Mouse (Mus musculus) MEL (cell line): Measurements from ENCODE around the gene Myo3b.

Experiments used
- CTCF ChIP-seq, 3 experiments: IDR thresholded peaks in 2 of 3; conservative IDR thresholded peaks in 1 of 3; 2 replicates each; pipeline ENCODE4 v1.5.1; 2011 to 2012; ENCODE audit warnings: low read length in 3 of 3, low read depth in 2 of 3, mild to moderate bottlenecking in 2 of 3, improper control_type of control experiment in 1 of 3, inconsistent platforms in 1 of 3, mixed read lengths in 1 of 3, moderate library complexity in 1 of 3; ENCODE audit not compliant: control insufficient read depth in 1 of 3, insufficient read depth in 1 of 3, poor library complexity in 1 of 3, severe bottlenecking in 1 of 3
- E2F4 ChIP-seq: IDR thresholded peaks from 2 replicates; pipeline ENCODE4 v1.6.1; 2011; ENCODE audit warnings: low read depth, low read length, improper control_type of control experiment, borderline replicate concordance
- ETS1 ChIP-seq: IDR thresholded peaks from 2 replicates; pipeline ENCODE4 v1.6.1; 2012; ENCODE audit warnings: low read depth, mild to moderate bottlenecking, inconsistent platforms, low read length, improper control_type of control experiment, moderate library complexity
- HCFC1 ChIP-seq: IDR thresholded peaks from 2 replicates; pipeline ENCODE4 v1.6.1; 2012; ENCODE audit warnings: low read depth, mild to moderate bottlenecking, inconsistent platforms, low read length, improper control_type of control experiment, moderate library complexity
- MAX ChIP-seq: IDR thresholded peaks from 2 replicates; pipeline ENCODE4 v1.6.1; 2011; ENCODE audit warnings: low read length, improper control_type of control experiment
- MYB ChIP-seq: IDR thresholded peaks from 2 replicates; pipeline ENCODE4 v1.6.1; 2011; ENCODE audit warnings: mild to moderate bottlenecking, low read depth, low read length, improper control_type of control experiment
- MYC ChIP-seq: IDR thresholded peaks from 2 replicates; pipeline ENCODE4 v1.6.1; 2011; ENCODE audit warnings: low read depth, mild to moderate bottlenecking, low read length, improper control_type of control experiment, moderate library complexity
- NELFE ChIP-seq: IDR thresholded peaks from 2 replicates; pipeline ENCODE4 v1.6.1; 2011; ENCODE audit warnings: low read depth, low read length, improper control_type of control experiment
- POLR2A ChIP-seq, 2 experiments: IDR thresholded peaks; 2 replicates each; pipeline ENCODE4 v1.6.1; 2011 to 2012; ENCODE audit warnings: low read length in 2 of 2, mild to moderate bottlenecking in 2 of 2, control low read depth in 1 of 2, improper control_type of control experiment in 1 of 2, low read depth in 1 of 2, moderate library complexity in 1 of 2; ENCODE audit not compliant: control insufficient read depth in 1 of 2, insufficient read depth in 1 of 2, poor library complexity in 1 of 2
- SMC3 ChIP-seq: IDR thresholded peaks from 2 replicates; pipeline ENCODE4 v1.6.1; 2011; ENCODE audit warnings: low read depth, low read length, improper control_type of control experiment
- TAL1 ChIP-seq: IDR thresholded peaks from 2 replicates; pipeline ENCODE4 v1.6.1; 2012; ENCODE audit warnings: mild to moderate bottlenecking, inconsistent platforms, low read length, moderate library complexity, mixed read lengths
- TCF12 ChIP-seq: IDR thresholded peaks from 2 replicates; pipeline ENCODE4 v1.6.1; 2014; ENCODE audit warnings: low read depth, mild to moderate bottlenecking, inconsistent platforms, low read length, improper control_type of control experiment, moderate library complexity
- ZKSCAN1 ChIP-seq: IDR thresholded peaks from 2 replicates; pipeline ENCODE4 v1.6.1; 2012; ENCODE audit warnings: low read depth, mild to moderate bottlenecking, inconsistent platforms, low read length, improper control_type of control experiment, moderate library complexity

DNA sequence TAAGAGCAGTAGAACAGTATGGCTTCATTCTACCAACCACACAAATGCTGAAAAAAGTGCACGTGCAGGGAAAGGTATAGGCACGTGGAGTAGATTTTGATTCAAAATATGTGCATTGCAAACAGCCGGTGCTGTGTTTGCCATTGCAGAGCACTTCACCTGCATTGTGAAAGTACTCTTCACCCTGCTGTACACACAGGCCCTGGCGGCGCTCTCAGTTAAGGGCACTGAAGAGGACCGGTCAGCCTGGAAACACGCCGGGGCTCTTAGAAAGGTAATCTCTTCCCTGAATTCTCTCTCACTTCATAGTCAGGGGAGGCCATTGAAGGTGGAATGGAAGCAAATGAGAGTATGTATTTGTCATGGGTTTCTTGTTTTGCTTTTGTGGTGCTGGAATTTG is 26.0 kb upstream of the Myo3b start:
- no peak for TF ChIP-seq E2F4
- TF ChIP-seq MYB = no peak
- TF ChIP-seq CTCF (IDR thresholded peaks at IDR 0.05 in 2 of 3, conservative IDR thresholded peaks at IDR 0.05 in 1 of 3; ENCODE audit: control insufficient read depth in 1 of 3, insufficient read depth in 1 of 3, low read depth in 2 of 3, low read length in 3 of 3, poor library complexity in 1 of 3, severe bottlenecking in 1 of 3) = no peak
- TF ChIP-seq SMC3 = no peak
- TF ChIP-seq TAL1 = no peak
- TF ChIP-seq MAX = no peak
- TF ChIP-seq HCFC1 = no peak
- TF ChIP-seq ETS1 = no peak
- no peak for TF ChIP-seq NELFE
- no peak for TF ChIP-seq MYC
- no peak for TF ChIP-seq ZKSCAN1
- no peak for TF ChIP-seq TCF12
- no peak for TF ChIP-seq POLR2A (IDR thresholded peaks at IDR 0.05; ENCODE audit: control insufficient read depth in 1 of 2, insufficient read depth in 1 of 2, low read depth in 1 of 2, low read length in 2 of 2, poor library complexity in 1 of 2)
